Mouse (Mus musculus) E14TG2a.4 (cell line): ENCODE measurements around the gene Tapt1.

Experiments
- CTCF ChIP-seq: conservative IDR thresholded peaks from 2 replicates; pipeline ENCODE4 v1.5.1; 2014; ENCODE audit warnings: low read length
- NANOG ChIP-seq: IDR thresholded peaks from 2 replicates; pipeline ENCODE4 v1.6.1; 2014; ENCODE audit warnings: borderline replicate concordance, low read length, mixed read lengths
- POU5F1 ChIP-seq: IDR thresholded peaks from 2 replicates; pipeline ENCODE4 v1.6.1; 2014; ENCODE audit warnings: low read length, borderline replicate concordance

- TF ChIP-seq CTCF (no peak), POU5F1 (no peak), NANOG (no peak)
Observed at GRCm38 (mm10) chr5:44146437-44147332, 79.7 kb downstream of the Tapt1 start.
